Mouse (Mus musculus) liver, adult 2 months (tissue): ENCODE results near the gene Tmem135. TPM values are rescaled to one million over a fixed set of nuclear protein-coding genes. Genes with fewer than 3 reads are reported as not detected.

Source experiments
- DNase-seq: peaks from one replicate; pipeline ENCODE4 v3.0.0-alpha.2; 2011; ENCODE audit warnings: low read depth, low spot score; ENCODE audit errors: extremely low read depth
- H3K27ac ChIP-seq: fragments of 200-500 bp; replicated peaks from 2 replicates; pipeline ENCODE4 v1.5.1; 2012; ENCODE audit warnings: low read depth, mild to moderate bottlenecking, control low read depth, inconsistent platforms, low read length; ENCODE audit not compliant: insufficient read depth
- H3K27me3 ChIP-seq: fragments of 200-500 bp; 2 replicates; pipeline ENCODE4 v1.6.1; 2012; ENCODE audit warnings: mild to moderate bottlenecking, moderate library complexity, low read length, inconsistent platforms; ENCODE audit not compliant: control insufficient read depth, insufficient read depth
- H3K36me3 ChIP-seq: fragments of 200-500 bp; 2 replicates; pipeline ENCODE4 v1.6.1; 2012; ENCODE audit warnings: low read length, inconsistent platforms; ENCODE audit not compliant: control insufficient read depth, insufficient read depth
- H3K4me1 ChIP-seq: fragments of 200-500 bp; 2 replicates; pipeline ENCODE4 v1.6.1; 2011; ENCODE audit warnings: low read length; ENCODE audit not compliant: control insufficient read depth, insufficient read depth
- H3K4me3 ChIP-seq: fragments of 200-500 bp; 2 replicates; pipeline ENCODE4 v1.5.1; 2011; ENCODE audit warnings: low read depth, mild to moderate bottlenecking, control low read depth, low read length, moderate library complexity; ENCODE audit not compliant: insufficient read depth
- H3K79me2 ChIP-seq: fragments of 200-500 bp; 2 replicates; pipeline ENCODE4 v1.6.1; 2012; ENCODE audit warnings: inconsistent platforms, mild to moderate bottlenecking, low read length, moderate library complexity; ENCODE audit not compliant: control insufficient read depth, insufficient read depth
- H3K9ac ChIP-seq: fragments of 200-500 bp; 2 replicates; pipeline ENCODE4 v1.6.1; 2012; ENCODE audit warnings: low read depth, mild to moderate bottlenecking, control low read depth, inconsistent platforms, low read length
- CTCF ChIP-seq: fragments of 200-500 bp; IDR thresholded peaks from 2 replicates; pipeline ENCODE4 v1.5.1; 2011; ENCODE audit warnings: low read depth, low read length, control low read depth
- POLR2A ChIP-seq: fragments of 200-500 bp; IDR thresholded peaks from 2 replicates; pipeline ENCODE4 v1.6.1; 2011; ENCODE audit warnings: low read length, control low read depth; ENCODE audit not compliant: insufficient read depth; ENCODE audit errors: extremely low read depth
- WGBS: fragments of 180-500 bp; shearing (Covaris S2); methylation state at CpG from one replicate; pipeline ENCODE4 v1.1.7; 2018; 5-methylcytosine and 5-hydroxymethylcytosine counted together
- polyA plus RNA-seq: library from polyadenylated mRNA; depleted of rRNA; stranded (reverse); fragments of >200 nt; gene quantifications from 2 replicates; pipeline ENCODE4 v1.2.3, GENCODE M21; 2012; rRNA removed
- total RNA-seq: library from RNA; depleted of rRNA; stranded (reverse); fragments of >200 nt; gene quantifications from 2 replicates; pipeline ENCODE4 v1.2.3, GENCODE M21; 2014; rRNA removed

Tmem135 gene
- total and polyA plus RNA-seq, 2 experiments, result 60.4 to 108 TPM

- Histone ChIP-seq H3K27ac (no peak overlapping the region), H3K36me3 (no peaks in the 10 kb centered on the region), H3K9ac (no peak overlapping the region), H3K4me1 (no peaks in the 10 kb centered on the region), H3K4me3 (no peak overlapping the region), H3K27me3 (no peaks in the 10 kb centered on the region), H3K79me2 (no peaks in the 10 kb centered on the region)
- 88% methylated on average over 4 of the region's 4 CpGs for WGBS
- DNase-seq, result no peak
- TF ChIP-seq CTCF, result no peak
- TF ChIP-seq POLR2A, result no peak
Observed at GRCm38 (mm10) chr7:89099756-89100155, 304.3 kb downstream of the Tmem135 start.

Other genes with a start within 250 kb of the Tmem135 start
- gene Fzd4, start 133 bp upstream of the Tmem135 start, total RNA-seq, result 11.5 and 12.1 TPM in 2 replicates
- gene Fzd4, start 133 bp upstream of the Tmem135 start, polyA plus RNA-seq, result 4.8 and 6.3 TPM in 2 replicates
- gene Prss23, start 123.0 kb upstream of the Tmem135 start, total RNA-seq, result 5.5 and 6.8 TPM in 2 replicates
- 5.7 and 6.0 TPM in 2 replicates for gene Prss23, start 123.0 kb upstream of the Tmem135 start, polyA plus RNA-seq
- gene Me3, start 228.2 kb upstream of the Tmem135 start, total RNA-seq, result 0.20 and 0.28 TPM in 2 replicates
- gene Me3, start 228.2 kb upstream of the Tmem135 start, polyA plus RNA-seq, result 0.06 and 0.20 TPM in 2 replicates